Mouse (Mus musculus) neural tube, embryonic 14.5 days (tissue): ENCODE results near the gene Ccdc93. TPM values are rescaled to one million over a fixed set of nuclear protein-coding genes. Genes with fewer than 3 reads are reported as not detected.

Experiments
- ATAC-seq: fragments of 200-750 bp; cut with Nextera tagmentation; 2 replicates; pipeline ENCODE4 v1.8.0; 2017; ENCODE audit warnings: low read depth, mild to moderate bottlenecking, moderate TSS enrichment, moderate library complexity
- H3K27ac ChIP-seq: fragments of 300-500 bp; sonication (generic); 2 replicates; pipeline ENCODE4 v1.5.1; 2014; ENCODE audit warnings: low read depth, mild to moderate bottlenecking, control low read depth, low read length, moderate library complexity, mixed read lengths
- H3K27me3 ChIP-seq: fragments of 300-500 bp; sonication (generic); 2 replicates; pipeline ENCODE4 v1.6.1; 2014; ENCODE audit warnings: low read length; ENCODE audit not compliant: control insufficient read depth, insufficient read depth
- H3K36me3 ChIP-seq: fragments of 300-500 bp; sonication (generic); 2 replicates; pipeline ENCODE4 v1.6.1; 2014; ENCODE audit warnings: low read length, mixed read lengths; ENCODE audit not compliant: control insufficient read depth, insufficient read depth
- H3K4me1 ChIP-seq: fragments of 300-500 bp; sonication (generic); 2 replicates; pipeline ENCODE4 v1.6.1; 2014; ENCODE audit warnings: low read length; ENCODE audit not compliant: control insufficient read depth, insufficient read depth
- H3K4me2 ChIP-seq: fragments of 300-500 bp; sonication (generic); 2 replicates; pipeline ENCODE4 v1.6.1; 2014; ENCODE audit warnings: mild to moderate bottlenecking, low read depth, low read length, control low read depth
- H3K4me3 ChIP-seq: fragments of 300-500 bp; sonication (generic); 2 replicates; pipeline ENCODE4 v1.5.1; 2014; ENCODE audit warnings: low read depth, low read length, control low read depth, mixed read lengths
- H3K9ac ChIP-seq: fragments of 300-500 bp; sonication (generic); replicated peaks from 2 replicates; pipeline ENCODE4 v1.6.1; 2014; ENCODE audit warnings: low read depth, mild to moderate bottlenecking, control low read depth, low read length, mixed read lengths
- H3K9me3 ChIP-seq: fragments of 300-500 bp; sonication (generic); 2 replicates; pipeline ENCODE4 v1.6.1; 2016; ENCODE audit warnings: low read length; ENCODE audit not compliant: control insufficient read depth
- WGBS: fragments of 180-500 bp; shearing (Covaris S2); extraction: QIAGEN DNeasy Blood & Tissue Kit; methylation state at CpG from one replicate; pipeline ENCODE4 v1.1.7; 2014; 5-methylcytosine and 5-hydroxymethylcytosine counted together
- polyA plus RNA-seq: library from polyadenylated mRNA; unstranded; fragments of >200 nt; fragmentation: Nextera tagmentation; extraction: Ambion mirVana; gene quantifications from 2 replicates; pipeline ENCODE4 v1.2.1, GENCODE M21; 2014

Ccdc93 gene
- polyA plus RNA-seq, 1 experiment from 2014 or later, result 12.7 TPM

DNA sequence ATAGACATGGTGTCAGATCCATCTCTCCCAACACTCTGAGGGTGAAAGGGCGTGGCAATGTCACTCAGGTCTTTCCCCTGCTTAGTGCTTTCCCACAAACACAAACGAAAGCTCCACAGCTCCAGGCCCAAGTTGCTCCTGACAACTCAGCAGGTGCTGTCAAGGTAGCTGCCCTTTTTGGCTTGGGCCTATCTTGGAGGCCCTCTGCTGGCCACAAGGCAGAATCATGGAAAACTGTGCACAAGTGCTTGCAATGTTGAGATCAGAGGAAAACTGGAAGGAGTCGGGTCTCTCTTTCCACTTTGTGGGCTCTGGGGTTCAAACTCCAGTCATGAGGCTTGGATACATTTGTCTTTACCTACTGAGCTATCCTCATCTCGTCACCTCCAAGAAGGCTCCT, 118.6 kb downstream of the Ccdc93 start:
- no peaks in the 10 kb centered on the region for H3K9me3 ChIP-seq
- H3K4me3 ChIP-seq, result no peak overlapping the region
- ATAC-seq, result no peak
- peaks cover 5% of the 10 kb centered on the region; the same call in 1 of the 2 replicates for H3K36me3 ChIP-seq
- H3K27ac ChIP-seq, result no peak overlapping the region
- no peak overlapping the region for H3K4me2 ChIP-seq
- H3K4me1 ChIP-seq, result no peaks in the 10 kb centered on the region
- H3K27me3 ChIP-seq, result no peaks in the 10 kb centered on the region
- H3K9ac ChIP-seq, result no peak overlapping the region
- 85% methylated on average over 4 of the region's 4 CpGs for WGBS

DNA sequence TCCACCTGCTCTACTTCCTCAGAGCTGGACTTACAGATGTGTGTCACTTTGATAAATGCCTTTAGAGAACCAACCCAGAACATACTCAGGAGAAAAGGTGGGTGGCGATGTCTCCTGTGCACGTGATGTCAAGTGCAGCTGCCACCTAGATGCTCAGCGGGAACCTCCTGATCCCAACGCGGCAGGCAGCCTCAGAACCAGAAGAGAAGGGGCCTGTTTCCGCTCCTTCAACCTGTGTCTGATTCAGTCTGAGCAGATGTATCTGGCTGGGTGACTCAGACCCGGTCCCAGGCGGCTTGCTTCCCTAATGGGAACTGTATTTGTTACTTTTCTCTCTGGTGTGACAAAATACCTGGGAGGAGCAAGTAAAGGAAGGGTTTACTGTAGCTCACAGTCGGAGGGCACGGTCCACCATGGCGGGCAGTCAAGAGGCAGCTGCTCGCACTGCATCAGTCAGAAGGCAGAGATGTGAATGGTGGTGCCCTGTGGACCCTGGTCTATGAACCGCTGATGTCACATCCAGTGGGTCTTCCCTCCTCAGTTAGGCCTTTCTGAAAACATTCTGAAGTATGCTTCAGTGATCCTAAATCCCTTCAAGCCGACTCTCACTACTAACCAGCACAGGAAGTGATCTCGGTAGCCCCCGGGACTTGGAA, 120.1 kb downstream of the Ccdc93 start:
- Histone ChIP-seq H3K9ac (no peak overlapping the region), H3K27ac (no peak overlapping the region), H3K36me3 (peaks cover 19% of the 10 kb centered on the region), H3K27me3 (no peaks in the 10 kb centered on the region), H3K4me3 (no peak overlapping the region), H3K4me2 (no peak overlapping the region), H3K4me1 (no peaks in the 10 kb centered on the region), H3K9me3 (no peaks in the 10 kb centered on the region)
- 88% methylated on average over 16 of the region's 16 CpGs for WGBS
- no peak; the same call in 1 of the 2 replicates for ATAC-seq

DNA sequence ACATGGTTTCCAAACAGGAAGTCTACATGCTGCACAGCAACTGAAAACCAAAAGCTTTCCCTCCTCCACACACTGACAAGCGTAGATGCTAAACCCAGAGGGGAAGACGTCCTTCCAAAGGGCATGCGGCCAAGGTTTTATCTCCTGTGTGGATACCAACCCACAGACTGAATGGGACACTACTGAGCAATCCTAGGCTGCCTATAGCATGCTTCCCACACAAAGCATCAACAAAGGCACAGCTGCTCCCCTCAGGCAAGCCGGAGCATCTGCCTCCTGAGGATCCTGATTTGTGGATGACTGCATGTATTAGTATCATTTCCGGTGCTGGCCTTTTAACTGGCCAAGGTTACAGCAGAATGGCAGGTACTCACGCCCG, 120.6 kb downstream of the Ccdc93 start:
- no peak; the same call in 1 of the 2 replicates for ATAC-seq
- no peaks in the 10 kb centered on the region for H3K4me1 ChIP-seq
- no peaks in the 10 kb centered on the region for H3K27me3 ChIP-seq
- H3K27ac ChIP-seq, result no peak overlapping the region
- WGBS, result 73% methylated on average over 7 of the region's 7 CpGs
- no peak overlapping the region for H3K4me2 ChIP-seq
- peaks cover 20% of the 10 kb centered on the region for H3K36me3 ChIP-seq
- H3K9me3 ChIP-seq, result no peaks in the 10 kb centered on the region
- H3K9ac ChIP-seq, result no peak overlapping the region
- no peak overlapping the region for H3K4me3 ChIP-seq

Other genes starting within 250 kb of the Ccdc93 start
- gene Insig2, start 98.5 kb upstream of the Ccdc93 start, polyA plus RNA-seq, result 26.4 and 28.2 TPM in 2 replicates
- gene Htr5b, start 97.4 kb downstream of the Ccdc93 start, polyA plus RNA-seq, result 0.67 and 1.1 TPM in 2 replicates
- gene Ddx18, start 136.9 kb downstream of the Ccdc93 start, polyA plus RNA-seq, result 37.1 and 39.4 TPM in 2 replicates